Mouse (Mus musculus) spleen, postnatal 10 days (tissue): Measurements from ENCODE around the gene Enc1.

Source experiments
- DNase-seq, 2 experiments: peaks; one replicate each; pipeline ENCODE4 v3.0.0; 2021 to 2022; ENCODE audit warnings: low spot score in 2 of 2

The Enc1 gene

GRCm38 (mm10) chr13:97225130-97225529 lies 15.8 kb upstream of the Enc1 start:
- DNase-seq = no peak

GRCm38 (mm10) chr13:97227795-97228194 lies 13.1 kb upstream of the Enc1 start:
- no peak for DNase-seq

- no peak for DNase-seq
Observed at GRCm38 (mm10) chr13:97230101-97230500, 10.8 kb upstream of the Enc1 start.

- no peak for DNase-seq
Observed at GRCm38 (mm10) chr13:97233092-97233491, 7.8 kb upstream of the Enc1 start.

- peak; percentile 51 to 87 for DNase-seq
Observed at GRCm38 (mm10) chr13:97234785-97235417, 6.0 kb upstream of the Enc1 start.

- DNase-seq = no peak
Observed at GRCm38 (mm10) chr13:97235911-97236310, 5.0 kb upstream of the Enc1 start.

GRCm38 (mm10) chr13:97237700-97238099 lies 3.2 kb upstream of the Enc1 start:
- no peak for DNase-seq

GRCm38 (mm10) chr13:97238181-97238981 lies 2.5 kb upstream of the Enc1 start:
- DNase-seq = no peak

- peak in 1 of 2 experiments; percentile 22 for DNase-seq
Observed at GRCm38 (mm10) chr13:97239343-97240180, 1.3 kb upstream of the Enc1 start.

GRCm38 (mm10) chr13:97240279-97240964 lies 483 bp upstream of the Enc1 start:
- DNase-seq = peak; percentile 37 to 59

- no peak for DNase-seq
Observed at GRCm38 (mm10) chr13:97241787-97242280, 929 bp downstream of the Enc1 start.

GRCm38 (mm10) chr13:97242716-97243115 lies 1.8 kb downstream of the Enc1 start:
- no peak for DNase-seq

GRCm38 (mm10) chr13:97243962-97244711 lies 3.2 kb downstream of the Enc1 start:
- no peak for DNase-seq

- DNase-seq = no peak
Observed at GRCm38 (mm10) chr13:97244712-97245105, 3.8 kb downstream of the Enc1 start.

GRCm38 (mm10) chr13:97245157-97245556 lies 4.3 kb downstream of the Enc1 start:
- DNase-seq = no peak

- no peak for DNase-seq
Observed at GRCm38 (mm10) chr13:97246217-97246616, 5.3 kb downstream of the Enc1 start.

GRCm38 (mm10) chr13:97247754-97248153 lies 6.8 kb downstream of the Enc1 start:
- DNase-seq = no peak

- DNase-seq = no peak
Observed at GRCm38 (mm10) chr13:97249051-97249461, 8.2 kb downstream of the Enc1 start.

GRCm38 (mm10) chr13:97249507-97250078 lies 8.7 kb downstream of the Enc1 start:
- DNase-seq = no peak

- DNase-seq = no peak
Observed at GRCm38 (mm10) chr13:97250148-97250547, 9.2 kb downstream of the Enc1 start.
